10 mouse cellular contexts compared by ENCODE assay signal in the genomic region with DNA sequence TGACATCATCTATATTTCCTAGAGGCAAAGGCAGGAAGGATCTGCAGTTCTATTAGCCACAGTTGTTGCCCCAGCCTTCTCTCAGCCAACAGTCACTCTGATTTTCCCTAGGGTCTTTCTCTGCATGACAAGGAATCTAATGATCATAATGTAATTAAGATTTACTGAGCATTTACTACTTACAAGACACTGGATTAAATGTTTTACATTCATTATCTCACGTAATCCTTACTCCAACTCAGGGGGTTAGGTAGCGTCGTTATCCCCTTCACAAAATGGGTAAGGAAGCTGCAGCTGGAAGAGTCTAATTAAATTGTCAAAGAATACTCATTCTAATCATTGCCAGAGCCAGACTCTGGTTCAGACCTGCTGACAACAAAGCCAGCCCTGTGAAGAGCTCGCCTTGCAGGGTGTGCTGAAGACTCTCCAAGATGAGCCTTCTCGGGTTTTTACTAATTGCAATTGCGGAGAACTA.
DNase-seq lines count a peak whose midpoint lies in the region; ATAC-seq lines count a peak whose summit lies in the region.
"Had no signal": no experiment of that assay in that cellular context is flagged by ENCODE, and none has a peak within 500 bp of the region (broad histone marks: within the 10 kb centered on the region; RNA-seq: fewer than 3 reads in every experiment).

No protein-coding gene starts in this region.

- WGBS in forebrain, embryonic 14.5 days = 5% methylated on average over 6 of the region's 6 CpGs
- WGBS in midbrain, embryonic 14.5 days = 21% methylated on average over 6 of the region's 6 CpGs

- peak; percentile 76 for ATAC-seq in forebrain, embryonic 14.5 days
- ATAC-seq in midbrain, embryonic 14.5 days (ENCODE audit: low FRiP score, low TSS enrichment) = peak; percentile 63; the same call in 1 of the 2 replicates

- no peaks in the 10 kb centered on the region for H3K36me3 ChIP-seq in forebrain, embryonic 14.5 days (ENCODE audit: control insufficient read depth, insufficient read depth, low read length)
- H3K36me3 ChIP-seq in midbrain, embryonic 14.5 days (ENCODE audit: control insufficient read depth, insufficient read depth, low read length) = no peaks in the 10 kb centered on the region
- H3K36me3 ChIP-seq: lung, embryonic 15.5 days had no signal

- no peak overlapping the region for H3K4me3 ChIP-seq in forebrain, embryonic 14.5 days (ENCODE audit: low read depth, low read length)
- H3K4me3 ChIP-seq in midbrain, embryonic 14.5 days (replicated peaks; ENCODE audit: low read depth, low read length) = no peak overlapping the region
- H3K4me3 ChIP-seq: lung, embryonic 15.5 days; myocyte had no signal

- H3K27ac ChIP-seq in forebrain, embryonic 14.5 days (ENCODE audit: low read depth, low read length) = peak overlapping the region; percentile 36; the same call in 1 of the 2 replicates
- no peak overlapping the region for H3K27ac ChIP-seq in midbrain, embryonic 14.5 days (replicated peaks; ENCODE audit: low read depth, low read length)
- H3K27ac ChIP-seq: lung, embryonic 15.5 days had no signal

- no peaks in the 10 kb centered on the region for H3K27me3 ChIP-seq in forebrain, embryonic 14.5 days (replicated peaks; ENCODE audit: control insufficient read depth, insufficient read depth, low read length)
- no peaks in the 10 kb centered on the region for H3K27me3 ChIP-seq in midbrain, embryonic 14.5 days (ENCODE audit: control insufficient read depth, insufficient read depth, low read length)
- H3K27me3 ChIP-seq: CH12.LX; lung, embryonic 15.5 days had no signal

- no peaks in the 10 kb centered on the region for H3K9me3 ChIP-seq in forebrain, embryonic 14.5 days (replicated peaks; ENCODE audit: control insufficient read depth, low read length)
- no peaks in the 10 kb centered on the region for H3K9me3 ChIP-seq in midbrain, embryonic 14.5 days (ENCODE audit: control insufficient read depth, low read length)
- H3K9me3 ChIP-seq: lung, embryonic 15.5 days had no signal

- peaks cover 7% of the 10 kb centered on the region for H3K4me1 ChIP-seq in forebrain, embryonic 14.5 days (ENCODE audit: control insufficient read depth, insufficient read depth, low read length)
- H3K4me1 ChIP-seq in midbrain, embryonic 14.5 days (ENCODE audit: control insufficient read depth, insufficient read depth, low read length) = peaks cover 5% of the 10 kb centered on the region; the same call in 1 of the 2 replicates
- H3K4me1 ChIP-seq: lung, embryonic 15.5 days had no signal

- H3K9ac ChIP-seq in forebrain, embryonic 14.5 days (ENCODE audit: low read length) = no peak overlapping the region
- no peak overlapping the region for H3K9ac ChIP-seq in midbrain, embryonic 14.5 days (replicated peaks; ENCODE audit: low read length)
- H3K9ac ChIP-seq: lung, embryonic 15.5 days had no signal

- DNase-seq in cerebellum, adult 18-20 months = peak; percentile 7 to 19
- peak; percentile 36 to 47 for DNase-seq in cerebellum, postnatal 25 days
- DNase-seq in forebrain, embryonic 14.5 days (ENCODE audit: low spot score) = peak; percentile 60
- peak; percentile 60 for DNase-seq in midbrain, embryonic 14.5 days
- DNase-seq in gastrocnemius, postnatal 4 days (ENCODE audit: low spot score in 2 of 2) = no peak
- DNase-seq in layer of hippocampus, postnatal 14 days (ENCODE audit: low spot score in 2 of 2) = no peak
- DNase-seq in adrenal gland, postnatal 25 days = no peak

- H3K4me2 ChIP-seq in forebrain, embryonic 14.5 days (ENCODE audit: low read length) = no peak overlapping the region
- H3K4me2 ChIP-seq in midbrain, embryonic 14.5 days (ENCODE audit: low read length) = no peak overlapping the region
- H3K4me2 ChIP-seq: lung, embryonic 15.5 days had no signal

Comparison
In these comparisons a context has a peak if more than half of its experiments do, and no peak if none do; other contexts are left out.
1. DNase-seq: peak in cerebellum, adult 18-20 months (2 of 2), cerebellum, postnatal 25 days (2 of 2), forebrain, embryonic 14.5 days (single experiment) and midbrain, embryonic 14.5 days (single experiment); none in gastrocnemius, postnatal 4 days (0 of 2), layer of hippocampus, postnatal 14 days (0 of 2) and adrenal gland, postnatal 25 days (single experiment).